Mouse (Mus musculus) urinary bladder, postnatal 4 days (tissue): ENCODE measurements around the gene Ercc8.

Experiments used
- DNase-seq, 2 experiments: peaks; one replicate each; pipeline ENCODE4 v3.0.0; 2021 to 2022; ENCODE audit warnings: low spot score in 2 of 2

Gene Ercc8

DNA sequence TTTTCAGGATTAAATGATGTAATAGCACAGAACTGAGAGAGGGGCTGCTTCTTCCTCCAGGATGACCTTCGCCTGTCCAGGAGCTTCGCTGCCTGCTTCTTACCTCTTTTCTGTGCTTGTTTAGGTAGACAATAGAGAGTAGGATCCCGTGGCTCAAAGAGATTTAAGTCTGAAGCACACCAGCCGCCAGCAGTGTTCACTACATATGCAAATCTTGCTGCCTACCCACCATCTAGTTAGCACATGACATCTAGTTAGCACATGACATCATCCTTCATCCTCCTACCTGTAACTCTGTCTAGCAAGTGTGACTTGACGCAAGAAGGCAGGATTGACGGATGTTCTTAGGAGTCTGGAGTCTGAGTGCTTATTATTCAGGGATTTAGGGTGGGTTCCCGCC lies 61.2 kb downstream of the Ercc8 start:
- no peak for DNase-seq

DNA sequence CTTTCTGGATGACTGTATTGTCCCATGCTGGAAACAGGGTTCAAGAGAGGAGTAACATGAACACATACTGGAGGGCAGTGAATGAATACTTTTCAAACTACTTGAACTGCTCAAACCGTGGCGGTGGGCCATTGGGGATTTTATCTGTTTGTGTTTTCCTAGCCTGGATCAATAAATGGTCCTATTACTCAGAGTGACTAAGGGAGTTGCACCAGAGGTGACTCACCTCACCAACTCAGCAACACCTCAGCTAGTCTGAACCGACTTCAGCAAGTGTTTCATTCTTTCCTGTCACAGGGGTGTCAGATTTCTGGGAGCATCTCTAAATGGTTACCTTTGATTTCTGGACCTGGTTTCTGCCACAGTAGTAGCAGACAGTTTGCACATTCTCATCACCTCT lies 70.7 kb downstream of the Ercc8 start:
- no peak for DNase-seq

DNA sequence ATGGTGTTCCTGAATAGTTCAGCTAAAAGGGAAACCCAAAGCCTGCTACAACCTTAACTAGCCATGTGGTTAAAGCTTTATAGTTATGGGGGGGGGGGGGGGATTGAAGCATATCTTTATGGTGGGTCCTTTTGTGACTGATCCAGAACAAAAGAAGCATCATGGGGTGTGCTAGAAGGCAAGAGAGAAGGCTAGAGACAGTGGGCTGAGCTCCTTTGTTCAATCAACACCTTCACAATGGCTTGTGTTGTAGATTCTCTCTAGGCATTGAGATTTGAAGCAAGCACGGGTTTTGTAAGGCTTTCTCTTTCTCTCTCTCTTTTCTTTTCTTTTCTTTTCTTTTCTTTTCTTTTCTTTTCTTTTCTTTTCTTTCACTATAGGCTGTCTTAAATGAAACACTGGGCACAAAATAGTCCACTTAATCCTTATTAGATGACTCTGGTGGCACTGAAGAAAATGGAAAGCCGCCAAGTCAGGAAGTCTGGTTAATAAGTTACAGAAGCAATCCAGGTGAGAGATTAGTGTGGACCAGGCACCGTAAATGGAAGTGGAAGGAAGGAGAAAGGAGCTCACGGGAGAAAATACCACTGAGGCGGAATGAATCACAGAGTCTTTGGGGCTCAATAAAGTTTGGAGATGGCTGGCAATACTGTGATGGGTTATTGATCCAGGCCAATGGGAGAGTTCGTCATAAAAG lies 71.3 kb downstream of the Ercc8 start:
- DNase-seq = no peak

DNA sequence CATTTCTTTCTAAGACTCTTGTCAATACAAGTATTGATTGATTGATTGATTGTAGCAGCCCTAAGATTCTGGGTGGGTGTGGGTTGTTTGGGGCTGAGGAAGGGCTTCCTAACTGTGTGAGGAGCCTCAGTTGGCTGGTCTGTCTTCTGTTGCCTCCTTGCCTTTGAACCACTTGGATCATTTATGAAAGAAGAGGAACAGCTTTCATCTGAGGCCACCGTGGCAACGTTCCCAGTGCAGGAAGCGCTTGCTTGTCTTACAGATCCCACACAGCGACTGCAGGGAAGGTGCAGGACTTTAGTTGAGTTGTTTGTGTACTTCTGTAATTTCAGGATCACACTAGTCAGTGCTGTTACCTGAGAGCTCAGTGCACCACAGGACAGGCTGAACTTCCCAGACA lies 81.5 kb downstream of the Ercc8 start:
- no peak for DNase-seq

DNA sequence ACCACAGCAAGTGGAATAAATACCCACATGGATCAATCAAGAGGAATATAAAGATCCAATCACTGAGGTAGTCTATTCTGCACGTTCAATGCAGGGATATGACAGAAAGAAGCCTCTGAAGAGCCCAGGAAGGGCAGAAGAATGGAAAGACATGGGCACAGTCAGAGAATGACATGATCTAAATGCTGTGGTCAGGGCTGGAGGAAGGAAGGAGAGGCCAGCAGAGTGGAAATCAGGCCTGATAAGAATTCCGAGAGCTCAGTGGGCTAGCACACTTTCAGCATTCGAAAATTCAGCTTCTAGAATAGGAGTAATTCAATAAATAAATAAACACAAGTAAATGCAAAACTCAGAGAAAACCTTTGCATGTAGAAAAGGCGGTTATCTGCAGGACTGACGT lies 83.2 kb downstream of the Ercc8 start:
- DNase-seq = no peak
